Mouse (Mus musculus) naive thymus-derived CD4-positive, alpha-beta T cell, adult 2 months (primary cell): ENCODE data around the gene Soga1.

Experiments
- DNase-seq: peaks from one replicate; pipeline ENCODE4 v3.0.0-alpha.2; 2011; ENCODE audit warnings: low read depth

Gene Soga1

DNA sequence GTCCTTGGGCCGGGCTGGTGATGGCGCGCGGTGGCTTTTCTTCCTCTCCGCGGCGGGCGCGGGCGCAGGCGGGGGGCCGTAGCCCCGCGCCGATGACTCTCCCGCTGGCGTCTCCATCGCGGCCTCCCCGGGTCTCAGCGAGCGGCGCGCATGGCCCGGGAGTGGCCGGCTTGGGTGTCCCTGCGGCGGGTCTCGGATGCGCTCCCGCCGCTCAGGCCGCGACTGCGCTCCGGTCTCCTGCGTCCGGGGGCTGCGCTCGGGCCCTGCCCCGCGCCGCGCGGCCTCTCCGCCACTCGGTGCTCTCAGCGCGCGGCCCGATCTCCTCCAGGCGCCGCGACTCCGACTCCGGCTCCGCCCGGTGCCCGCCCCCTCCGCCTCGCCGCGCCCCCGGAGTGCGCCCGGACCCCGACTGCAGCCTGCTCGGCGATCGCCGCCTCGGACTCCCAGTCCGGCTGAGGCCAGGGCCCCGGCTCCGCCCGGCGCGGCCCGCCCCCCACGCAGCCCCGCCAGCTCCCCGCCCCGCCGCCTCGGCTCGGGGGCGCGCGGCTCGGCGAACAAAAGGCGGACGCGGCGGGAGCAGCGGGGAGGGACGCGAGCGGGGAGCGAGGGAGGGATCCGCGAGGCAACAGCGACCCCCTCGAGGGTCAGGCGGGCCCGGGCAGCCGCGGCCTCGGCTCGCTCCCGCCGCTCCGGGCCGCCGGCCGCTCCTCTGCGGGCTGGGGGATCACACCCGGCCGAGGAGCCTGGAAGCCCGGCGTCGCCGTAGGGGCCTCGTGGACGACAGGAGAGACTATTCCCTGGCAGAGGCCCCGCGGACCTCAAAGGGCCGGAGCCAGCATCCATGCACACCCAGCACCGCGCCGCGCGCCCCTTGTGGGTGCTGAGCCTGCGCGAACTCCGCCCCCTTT lies at the start of gene Soga1:
Gene Soga1 (minus strand): TSS at position 462 of the 908 bp plus-strand sequence.
- DNase-seq, result no peak

DNA sequence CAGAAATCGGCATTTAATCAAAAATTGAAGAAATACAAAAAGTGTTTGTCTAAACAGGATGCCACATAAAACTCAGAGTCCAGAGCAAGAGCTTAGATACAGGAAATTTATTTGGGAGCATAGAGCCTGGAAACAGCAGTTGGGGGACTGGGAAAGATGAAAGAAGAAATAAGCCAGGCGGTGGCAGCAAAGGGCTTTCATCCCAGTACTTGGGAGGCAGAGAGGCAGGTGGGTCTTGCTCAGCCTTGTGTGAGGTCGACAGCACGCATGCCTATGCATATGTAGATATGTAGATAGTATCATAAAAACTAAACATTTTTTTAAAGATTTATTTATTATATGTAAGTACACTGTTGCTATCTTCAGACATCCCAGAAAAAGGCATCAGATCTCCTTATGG lies 49.0 kb upstream of the Soga1 start:
- no peak for DNase-seq

DNA sequence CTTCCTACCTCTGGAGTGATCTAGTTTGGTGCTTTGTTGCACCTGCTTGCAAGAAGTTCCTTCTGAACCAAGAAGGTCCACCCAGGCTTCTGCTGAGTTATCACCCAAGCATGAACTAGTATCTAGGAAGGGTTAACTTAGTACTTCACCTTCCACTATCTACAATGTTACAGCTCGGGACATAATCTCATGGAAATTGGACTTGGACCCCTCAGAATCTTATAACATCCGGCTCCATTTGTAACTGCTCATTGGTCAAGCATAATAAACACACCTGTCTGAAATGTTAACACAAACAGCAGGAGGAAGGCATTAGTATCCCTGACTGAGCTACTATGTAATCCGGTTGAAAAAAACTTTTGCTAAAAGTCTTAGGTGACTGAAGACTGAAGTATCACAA lies 48.3 kb upstream of the Soga1 start:
- no peak for DNase-seq

DNA sequence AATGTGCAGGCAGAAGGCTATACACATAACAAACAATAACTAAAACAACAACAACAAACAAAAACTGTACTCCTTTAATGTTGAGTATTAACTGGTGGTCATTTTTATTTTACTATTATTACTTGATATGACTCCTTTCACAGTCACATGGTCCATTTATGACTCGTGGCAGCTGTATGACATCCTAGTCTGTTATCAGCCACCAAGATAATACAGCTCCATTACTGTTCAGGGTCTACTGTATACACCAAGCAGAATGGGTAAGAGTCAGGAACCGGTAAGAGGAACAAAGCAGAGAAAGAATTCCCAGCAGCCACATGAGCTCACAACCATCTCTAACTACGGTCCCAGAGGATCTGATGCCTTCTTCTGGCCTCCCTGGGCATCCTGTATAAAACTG lies 46.2 kb upstream of the Soga1 start:
- DNase-seq, result no peak

DNA sequence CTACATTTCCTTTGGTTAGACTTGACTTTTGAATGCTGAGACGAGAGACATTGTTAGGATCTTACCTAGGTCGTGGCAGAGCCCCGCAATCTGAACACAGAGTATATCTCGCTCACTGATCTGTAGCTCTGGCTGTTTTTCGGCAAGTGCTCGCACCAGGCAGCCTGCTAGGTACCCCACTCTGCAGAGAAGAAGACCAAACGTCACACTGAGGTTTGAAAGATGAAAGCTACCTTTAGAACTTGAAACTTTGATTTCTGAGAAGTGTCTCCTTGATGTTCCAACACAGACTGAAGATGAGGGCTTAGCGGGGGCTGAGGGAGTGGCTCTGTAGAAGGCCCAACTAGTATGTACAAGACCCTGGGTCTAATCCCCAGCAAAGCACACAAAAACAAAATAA lies 42.7 kb upstream of the Soga1 start:
- peak; percentile 89 for DNase-seq

DNA sequence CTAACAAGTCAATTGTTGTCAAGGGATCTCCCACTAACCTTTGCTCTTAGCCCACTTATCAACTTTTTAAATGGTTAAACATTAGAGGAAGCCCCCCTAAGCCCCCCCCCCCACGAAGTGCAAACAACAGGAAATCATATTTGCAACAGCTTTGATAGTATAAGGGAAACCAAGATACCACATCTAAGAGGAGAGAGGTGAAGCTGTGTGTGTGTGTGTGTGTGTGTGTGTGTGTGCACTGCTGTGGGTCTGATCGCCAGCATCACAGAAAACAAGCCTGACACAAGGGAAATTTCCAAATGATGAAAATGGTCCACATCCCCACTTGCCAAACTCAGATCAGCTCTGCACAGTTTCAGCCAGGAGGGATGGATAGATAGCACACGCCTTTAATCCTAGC lies 40.0 kb upstream of the Soga1 start:
- DNase-seq, result peak; percentile 89

DNA sequence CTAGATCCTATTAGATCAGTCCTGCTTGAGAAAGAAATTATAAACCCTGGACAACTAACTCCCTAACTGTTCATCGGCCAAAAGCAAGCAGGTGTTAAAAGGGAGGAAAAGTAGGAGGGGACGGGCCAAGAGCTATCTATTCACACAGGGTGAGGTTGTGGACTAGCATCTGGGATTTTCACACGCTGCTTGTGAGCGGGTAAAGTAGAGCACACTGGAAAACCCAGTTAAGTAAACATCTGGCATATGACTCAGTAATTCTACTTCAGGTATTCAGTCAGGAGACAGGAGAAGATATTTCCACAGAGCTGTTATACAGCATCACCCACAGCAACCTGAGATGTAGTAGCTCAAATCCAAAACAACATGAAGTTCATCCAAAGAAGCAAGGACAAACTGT lies 39.5 kb upstream of the Soga1 start:
- no peak for DNase-seq

DNA sequence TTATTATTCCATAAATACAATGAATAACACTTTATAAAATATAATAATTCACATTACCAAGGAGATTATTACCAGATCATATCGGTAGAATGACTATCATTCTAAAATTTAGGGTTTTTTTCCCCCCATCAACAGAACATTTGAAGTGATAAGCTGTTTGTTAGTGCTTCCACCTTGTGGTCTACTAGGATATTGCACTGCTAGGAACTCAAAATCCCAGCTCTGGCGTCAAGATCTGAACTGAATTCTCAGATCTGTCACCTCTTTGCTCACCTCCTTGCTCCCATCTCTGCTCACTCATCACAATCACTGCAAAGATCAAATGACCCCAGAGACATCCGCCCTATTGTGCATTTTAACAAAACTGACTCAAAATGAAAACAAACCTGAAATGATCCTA lies 37.9 kb upstream of the Soga1 start:
- peak; percentile 86 for DNase-seq

DNA sequence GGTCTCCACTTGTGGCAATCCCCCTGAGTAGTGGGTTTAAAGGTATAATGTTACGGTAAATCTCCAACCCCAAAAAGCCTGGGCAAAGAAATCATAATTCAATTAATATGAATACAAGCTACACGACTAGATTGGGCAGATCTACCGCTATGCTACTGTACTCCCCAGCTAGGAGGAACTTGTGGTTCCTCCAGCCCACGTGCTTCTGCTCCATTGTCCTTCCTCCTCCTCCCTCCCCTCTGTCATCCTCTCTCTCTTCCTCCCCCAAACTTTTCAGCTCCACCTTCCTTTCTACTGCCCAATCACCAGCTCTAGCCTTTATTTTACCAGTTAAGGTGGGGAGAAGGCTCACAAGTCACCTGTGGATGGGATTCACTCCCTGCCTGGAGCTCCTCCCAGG lies 29.2 kb upstream of the Soga1 start:
- no peak for DNase-seq

DNA sequence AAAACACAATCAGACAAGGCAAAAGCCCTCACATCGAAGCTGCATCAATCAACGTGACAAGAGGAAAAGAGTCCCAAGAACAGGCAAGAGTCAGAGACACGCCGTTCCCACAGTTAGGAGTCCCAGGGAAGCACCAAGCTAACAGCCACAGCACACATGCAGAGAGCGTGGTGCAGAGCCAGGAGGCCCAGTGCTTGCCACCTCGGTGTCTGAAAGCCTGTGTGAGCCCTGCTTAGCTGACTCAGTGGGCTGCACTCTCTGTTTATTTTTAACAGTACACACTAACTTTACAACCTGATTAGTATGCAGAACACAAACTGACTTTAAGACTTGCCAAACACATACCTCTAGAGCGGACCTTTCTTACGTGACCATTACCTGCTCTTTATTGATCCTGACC lies 25.4 kb upstream of the Soga1 start:
- no peak for DNase-seq

DNA sequence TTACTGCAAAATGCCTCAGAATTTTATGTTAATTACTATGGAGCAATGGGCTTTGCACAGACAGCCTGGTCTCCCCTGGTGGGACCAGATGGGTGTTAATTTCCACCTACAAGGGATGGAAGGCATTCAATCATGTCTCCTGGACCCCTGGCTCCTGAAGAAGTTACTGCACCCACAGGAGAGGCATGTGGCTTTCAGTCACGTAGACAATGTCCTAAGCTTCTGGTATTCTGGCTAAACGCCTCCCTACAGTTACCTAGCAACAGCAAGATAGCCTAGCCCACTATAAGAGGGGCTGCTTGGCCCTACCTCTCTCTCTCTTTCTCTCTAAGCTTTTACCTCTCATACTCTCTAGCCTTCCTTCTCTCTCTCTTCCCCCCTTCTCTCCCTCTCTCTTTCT lies 23.2 kb upstream of the Soga1 start:
- DNase-seq, result no peak

DNA sequence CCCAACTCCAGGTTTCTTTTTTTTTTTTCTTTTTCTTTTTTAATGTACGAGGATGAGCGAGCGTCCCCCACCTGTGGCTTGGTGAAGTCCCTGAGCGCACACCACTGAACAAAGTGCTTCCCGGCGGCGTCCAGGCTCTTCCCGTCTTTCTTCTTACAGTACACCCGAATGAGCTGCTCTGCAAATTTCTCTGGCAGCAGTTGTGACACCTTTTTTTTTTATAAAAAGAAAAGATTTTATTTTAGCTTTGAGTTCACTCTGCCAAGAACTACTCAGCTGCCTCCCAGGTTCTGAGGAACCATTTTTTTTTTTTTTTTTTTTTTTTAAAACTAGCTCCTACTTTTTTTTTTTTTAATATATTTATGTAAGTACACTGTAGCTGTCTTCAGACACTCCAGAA lies 22.6 kb upstream of the Soga1 start:
- DNase-seq, result no peak

DNA sequence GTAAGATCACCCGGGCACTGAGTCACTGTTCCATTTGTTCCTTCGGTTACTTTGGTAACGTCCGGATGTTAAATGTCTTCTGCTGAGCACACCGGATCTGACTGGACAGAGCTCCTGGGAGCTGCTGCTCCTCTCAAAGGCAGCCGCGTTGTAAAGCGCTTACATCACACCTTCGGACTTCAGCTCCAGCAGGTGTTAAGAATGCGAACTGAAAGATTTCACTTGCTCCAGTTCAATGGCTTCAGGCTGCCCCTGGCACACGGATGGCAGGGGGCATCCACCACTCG lies 21.2 kb upstream of the Soga1 start:
- DNase-seq, result no peak

DNA sequence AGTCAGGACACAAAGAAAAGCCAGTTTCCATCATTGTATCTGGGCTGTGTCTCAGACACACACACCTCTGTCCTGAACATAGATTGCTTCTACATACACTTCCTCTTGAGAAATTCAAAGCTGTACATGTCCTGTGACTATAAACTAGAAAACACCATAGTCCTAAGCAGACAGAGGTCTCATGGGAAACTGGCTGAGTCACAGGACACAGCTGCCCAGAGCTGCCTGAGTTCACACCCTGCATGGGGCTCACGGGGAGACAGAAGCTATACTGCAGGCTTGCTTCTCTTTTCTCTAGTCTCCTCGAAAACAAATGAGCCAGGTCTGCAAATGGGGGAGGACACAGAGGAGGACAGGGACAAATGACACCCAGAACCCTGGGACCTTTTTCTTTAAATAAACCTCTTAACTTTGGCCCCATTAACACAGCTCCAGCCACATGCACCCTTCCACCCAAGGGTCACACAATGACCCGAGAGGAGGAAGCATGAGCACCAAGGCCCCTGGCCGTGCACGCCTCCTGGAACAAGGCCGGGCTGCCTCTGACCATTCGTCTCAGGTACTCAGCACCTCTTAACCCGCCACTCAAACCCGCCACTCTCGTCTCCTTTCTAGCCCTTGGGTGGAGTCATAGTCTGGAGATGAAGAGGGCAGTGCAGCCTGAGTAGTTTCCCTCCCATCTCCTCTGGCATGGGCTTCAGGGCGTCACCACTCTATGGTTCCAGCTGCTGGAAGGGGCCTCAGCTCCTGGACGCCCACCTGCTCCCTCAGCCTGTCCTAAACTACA lies 20.7 kb upstream of the Soga1 start:
- no peak for DNase-seq

DNA sequence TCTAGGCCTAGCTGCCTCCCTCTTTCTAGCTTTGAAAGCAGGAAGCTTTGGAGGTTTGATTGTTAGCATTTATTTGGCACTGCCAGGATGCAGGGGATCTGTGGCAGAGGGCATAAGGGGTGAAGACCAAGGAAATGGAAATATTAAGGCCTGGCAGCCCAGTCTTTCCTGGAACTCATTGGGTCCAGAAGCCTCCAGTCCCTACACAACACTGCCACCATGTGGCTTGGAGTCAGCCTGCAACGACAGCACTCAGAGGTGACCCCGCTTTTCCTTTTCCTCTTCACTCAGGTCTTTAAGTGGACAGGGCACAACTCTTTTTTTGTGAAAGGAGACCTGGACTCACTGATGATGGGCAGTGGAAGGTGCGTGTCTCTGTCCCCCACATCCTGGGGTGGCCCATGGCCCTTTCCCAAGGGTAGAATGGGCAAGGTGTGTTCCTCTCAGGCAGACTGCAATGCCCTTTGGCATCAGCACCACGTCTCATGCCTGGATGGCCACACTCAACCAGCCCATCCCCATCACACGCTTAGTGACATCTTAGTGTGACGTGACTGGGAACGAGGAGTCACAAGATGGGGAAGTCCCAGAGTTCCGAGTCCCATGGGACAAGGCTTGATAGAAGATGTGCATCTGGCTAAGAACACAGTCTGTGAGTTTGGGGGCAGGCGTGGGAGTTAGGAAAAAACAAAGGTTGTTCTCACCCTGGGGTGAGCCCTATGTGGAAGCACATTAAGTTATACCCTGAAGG lies 16.1 kb upstream of the Soga1 start:
- DNase-seq, result peak; percentile 35

DNA sequence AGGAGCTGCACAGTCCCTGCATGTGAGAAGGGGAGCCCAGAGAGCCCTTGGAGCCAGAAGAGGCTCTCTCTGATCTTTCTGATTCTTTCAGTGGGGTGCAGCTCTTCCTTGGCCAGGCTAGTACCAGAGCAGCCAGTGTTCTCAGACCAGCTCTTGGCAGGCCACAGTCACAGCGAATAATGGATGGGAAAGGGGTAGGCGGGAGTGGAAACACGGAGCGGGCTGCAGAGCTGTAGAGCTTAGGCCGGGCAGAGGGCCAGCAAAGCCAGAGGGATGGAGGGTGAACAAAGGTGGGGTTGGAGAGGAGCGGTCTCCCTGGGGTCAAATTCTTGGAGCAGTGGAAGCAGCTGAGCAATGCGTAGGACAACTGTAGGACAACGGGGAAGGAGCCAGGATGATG lies 13.0 kb upstream of the Soga1 start:
- DNase-seq, result no peak

DNA sequence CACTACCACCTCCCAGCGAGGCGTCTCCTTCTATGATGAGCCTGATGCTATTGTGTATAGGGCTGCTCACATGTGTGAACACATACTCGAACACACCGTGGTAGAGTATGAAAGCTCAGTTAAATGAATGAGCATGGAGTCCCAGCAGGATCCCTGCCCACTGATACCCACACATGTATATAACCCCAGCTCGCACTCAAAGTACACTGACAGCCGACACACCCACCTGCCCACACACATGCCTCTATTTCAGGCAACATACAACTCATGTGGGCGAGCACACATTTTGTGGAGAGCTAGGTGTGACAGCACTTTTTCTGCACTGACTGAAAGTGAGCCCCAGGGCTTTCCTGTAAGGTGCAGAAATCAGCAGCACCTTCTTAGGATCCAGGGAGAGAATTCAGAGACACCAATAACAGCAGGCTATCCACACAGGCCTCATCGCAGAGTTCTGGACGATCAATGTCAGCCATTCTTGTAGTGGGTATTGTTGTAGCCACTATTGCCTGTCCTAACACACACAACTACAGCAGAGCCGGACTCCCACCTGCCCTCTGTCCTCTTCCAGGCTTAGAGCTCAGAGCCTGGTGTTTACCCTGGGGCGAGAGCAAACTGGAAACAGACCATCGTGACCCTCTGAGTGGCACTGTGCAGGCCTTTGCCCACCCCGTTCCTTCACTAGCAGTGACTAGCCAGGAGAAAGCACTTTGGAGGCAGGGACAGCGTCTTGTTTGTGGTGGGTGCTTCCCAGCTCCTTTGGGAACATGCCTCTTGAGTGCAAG lies 8.7 kb upstream of the Soga1 start:
- DNase-seq, result no peak

DNA sequence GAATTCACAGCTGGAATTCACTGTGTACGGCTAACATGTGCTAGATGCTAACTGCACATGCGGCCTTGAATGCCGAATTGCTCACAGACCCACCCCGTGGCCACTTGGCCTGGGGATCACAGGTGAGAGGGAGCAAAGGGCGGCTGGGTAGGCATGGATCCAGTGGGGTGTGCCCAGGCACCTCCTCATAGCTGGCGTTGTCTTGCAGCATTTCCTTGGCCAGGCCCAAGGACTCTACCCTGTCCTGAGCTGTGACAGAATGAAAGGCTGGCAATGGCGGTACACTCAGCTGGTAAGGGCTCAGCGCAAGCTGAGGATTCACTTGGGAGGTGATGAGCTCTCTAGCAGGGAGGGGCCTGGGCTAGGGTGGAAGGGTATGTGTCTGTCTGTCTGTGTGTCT lies 7.7 kb upstream of the Soga1 start, which contains the start of gene Tldc2:
Gene Tldc2 (plus strand): TSS at position 260 of the 400 bp plus-strand sequence.
- DNase-seq, result no peak

DNA sequence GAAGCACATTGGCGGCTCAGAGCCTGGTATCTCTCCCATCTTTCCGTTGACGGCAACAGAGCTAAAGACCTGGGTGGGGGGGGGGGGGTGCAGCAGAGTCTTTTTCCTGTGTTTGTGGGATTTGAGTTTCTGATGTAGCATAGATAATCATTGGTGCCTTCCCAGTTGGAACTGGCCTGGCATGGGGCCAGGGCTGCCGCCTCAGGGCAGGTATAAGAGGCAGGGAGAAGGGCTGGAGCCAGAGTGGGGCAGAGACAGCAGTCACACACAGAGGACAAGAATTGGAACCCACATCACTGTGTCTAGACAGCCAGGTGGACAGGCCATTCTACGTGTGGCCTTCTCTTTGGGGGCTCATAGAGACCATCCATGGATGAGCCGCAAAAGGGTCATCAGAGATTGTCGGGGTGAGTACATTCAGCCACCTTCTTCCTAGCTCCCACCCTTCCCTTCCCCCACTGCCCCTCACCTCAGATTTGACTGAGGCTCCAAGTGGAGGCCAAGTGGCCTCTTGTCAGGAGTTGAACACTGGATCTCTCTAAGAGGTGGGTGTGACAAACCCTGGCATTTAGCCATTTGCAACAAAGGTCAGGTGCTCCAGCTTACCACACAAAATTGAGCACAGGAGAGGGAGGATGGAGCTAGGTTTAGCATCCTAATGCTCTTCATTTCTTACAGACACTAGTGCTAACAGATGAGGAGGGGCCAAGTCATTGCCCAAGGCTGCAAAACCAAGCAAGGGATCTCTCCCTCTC lies 6.0 kb upstream of the Soga1 start:
- DNase-seq, result no peak

DNA sequence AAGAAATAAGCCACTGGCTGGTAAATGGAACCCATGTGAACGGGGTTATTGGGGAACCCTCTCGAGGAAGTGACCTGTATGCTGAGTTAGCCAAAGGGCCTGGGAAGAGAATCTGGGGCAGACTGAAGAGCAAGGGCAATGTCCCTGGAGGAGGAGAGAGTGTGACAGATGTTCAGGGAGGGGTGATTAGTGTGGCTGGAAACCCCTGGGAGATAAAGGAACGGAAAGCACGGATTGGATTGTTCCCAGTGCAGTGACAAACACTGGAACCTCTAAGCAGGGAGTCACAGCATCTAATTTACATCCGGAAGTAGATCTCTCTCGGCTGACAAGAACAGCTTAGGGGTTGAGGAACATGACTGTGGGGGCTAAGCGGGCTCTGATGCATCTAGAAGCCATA lies 2.9 kb upstream of the Soga1 start:
- no peak for DNase-seq

DNA sequence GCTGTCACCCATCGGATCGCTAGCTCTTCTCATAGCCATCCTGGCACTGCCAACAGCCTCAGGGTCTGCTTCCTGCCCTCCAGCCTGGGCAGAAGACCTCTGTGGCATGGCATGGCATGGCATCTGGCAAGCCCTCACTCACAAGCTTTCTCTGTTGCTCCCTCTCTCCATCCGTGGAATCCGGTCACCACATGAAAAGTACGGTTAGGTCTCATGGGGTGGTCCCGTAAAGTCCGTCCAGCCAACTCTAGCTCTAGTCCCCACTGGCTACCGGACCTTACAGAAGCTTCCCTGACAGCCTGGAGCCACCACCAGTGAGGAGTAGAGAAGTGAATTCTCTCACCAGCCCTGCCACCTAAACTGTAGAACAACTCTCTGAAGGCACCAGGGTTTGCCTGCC lies 2.3 kb upstream of the Soga1 start:
- no peak for DNase-seq
